In the genomic region with DNA sequence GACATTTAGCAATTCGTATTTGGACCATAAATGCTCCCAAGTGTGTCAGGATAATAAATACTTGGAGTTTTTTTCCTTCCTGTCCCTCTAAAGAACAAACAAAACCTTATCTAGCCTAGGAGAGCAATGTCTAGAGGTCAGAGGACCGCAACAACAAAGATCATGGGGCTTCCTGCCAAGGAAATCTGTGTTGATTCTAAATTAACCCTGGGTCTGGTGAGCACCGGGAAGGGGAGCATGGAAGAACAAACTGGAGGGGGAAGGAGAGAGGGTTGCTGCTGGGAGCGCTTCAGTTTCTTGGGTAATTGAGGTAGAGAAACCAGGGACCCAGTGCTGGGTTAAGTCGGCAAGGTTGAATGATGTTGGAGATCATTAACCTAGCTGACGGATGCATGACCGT, we compare ENCODE assay signal across 8 mouse cellular contexts. TPM values are rescaled to one million over a fixed set of nuclear protein-coding genes. Genes with fewer than 3 reads are reported as not detected.
DNase-seq lines count a peak whose midpoint lies in the region; ATAC-seq lines count a peak whose summit lies in the region.

No protein-coding gene starts in this region.

- 8% methylated on average over 7 of the region's 7 CpGs for WGBS in neural tube, embryonic 11.5 days
- WGBS in limb, embryonic 12.5 days: 10% methylated on average over 7 of the region's 7 CpGs
- 24% methylated on average over 7 of the region's 7 CpGs for WGBS in midbrain, embryonic 16.5 days

- H3K9me3 ChIP-seq in neural tube, embryonic 11.5 days (ENCODE audit: control insufficient read depth, low read length): no peaks in the 10 kb centered on the region
- H3K9me3 ChIP-seq in limb, embryonic 12.5 days: no peaks in the 10 kb centered on the region
- no peaks in the 10 kb centered on the region for H3K9me3 ChIP-seq in midbrain, embryonic 16.5 days (replicated peaks; ENCODE audit: control insufficient read depth, low read length, poor library complexity, severe bottlenecking)

- intact Hi-C loops in heart, postnatal 10 days (cut with DNase I): no loop called here

- no peak for DNase-seq in neural tube, embryonic 11.5 days (ENCODE audit: low spot score)
- DNase-seq in neural tube, embryonic 10.5 days (ENCODE audit: extremely low spot score, low spot score): no peak
- DNase-seq in heart, postnatal 10 days: peak; percentile 18 to 20
- no peak for DNase-seq in layer of hippocampus, adult 18-20 months (ENCODE audit: low spot score in 2 of 2)
- no peak for DNase-seq in gastrocnemius, postnatal 4 days (ENCODE audit: low spot score in 2 of 2)
- no peak for DNase-seq in gastrocnemius, postnatal 25 days

- ATAC-seq in neural tube, embryonic 11.5 days (ENCODE audit: insufficient read depth, low FRiP score, low TSS enrichment): no peak
- no peak for ATAC-seq in limb, embryonic 12.5 days (ENCODE audit: insufficient number of reproducible peaks, insufficient read depth, low FRiP score, low TSS enrichment, low read depth)
- peak; percentile 25; the same call in 1 of the 2 replicates for ATAC-seq in midbrain, embryonic 16.5 days

- H3K9ac ChIP-seq in neural tube, embryonic 11.5 days (ENCODE audit: low read length): no peak overlapping the region
- peak overlapping the region; percentile 81; the same call in 1 of the 2 replicates for H3K9ac ChIP-seq in limb, embryonic 12.5 days (replicated peaks)
- no peak overlapping the region for H3K9ac ChIP-seq in midbrain, embryonic 16.5 days (ENCODE audit: low read depth, low read length)

- 0 out of 2 replicates have a peak, but pooled peaks cover 5% of the 10 kb centered on the region for H3K4me1 ChIP-seq in neural tube, embryonic 11.5 days (ENCODE audit: control insufficient read depth, insufficient read depth, low read length)
- peaks cover 16% of the 10 kb centered on the region; the same call in 1 of the 2 replicates for H3K4me1 ChIP-seq in limb, embryonic 12.5 days (replicated peaks)
- peaks cover 5% of the 10 kb centered on the region for H3K4me1 ChIP-seq in midbrain, embryonic 16.5 days (ENCODE audit: control insufficient read depth, insufficient read depth, low read length)

- peak overlapping the region; percentile 74 for H3K4me3 ChIP-seq in neural tube, embryonic 11.5 days (ENCODE audit: low read depth, low read length)
- H3K4me3 ChIP-seq in limb, embryonic 12.5 days (replicated peaks): peak overlapping the region; percentile 78
- peak overlapping the region; percentile 80; the same call in 1 of the 2 replicates for H3K4me3 ChIP-seq in midbrain, embryonic 16.5 days (ENCODE audit: low read depth, low read length)

- H3K4me2 ChIP-seq in neural tube, embryonic 11.5 days (ENCODE audit: low read depth): peak overlapping the region; percentile 96
- peak overlapping the region; percentile 93 for H3K4me2 ChIP-seq in limb, embryonic 12.5 days
- peak overlapping the region; percentile 99 for H3K4me2 ChIP-seq in midbrain, embryonic 16.5 days (ENCODE audit: low read length)

- no peak overlapping the region for H3K27ac ChIP-seq in neural tube, embryonic 11.5 days (ENCODE audit: low read depth, low read length)
- no peak overlapping the region for H3K27ac ChIP-seq in limb, embryonic 12.5 days
- H3K27ac ChIP-seq in midbrain, embryonic 16.5 days (ENCODE audit: low read length): no peak overlapping the region

- peaks cover 8% of the 10 kb centered on the region for H3K27me3 ChIP-seq in neural tube, embryonic 11.5 days (ENCODE audit: control insufficient read depth, insufficient read depth, low read length)
- H3K27me3 ChIP-seq in limb, embryonic 12.5 days: peaks cover 33% of the 10 kb centered on the region
- H3K27me3 ChIP-seq in midbrain, embryonic 16.5 days (ENCODE audit: control insufficient read depth, insufficient read depth, low read depth, low read length): peaks cover 12% of the 10 kb centered on the region; the same call in 1 of the 2 replicates

- no peaks in the 10 kb centered on the region for H3K36me3 ChIP-seq in neural tube, embryonic 11.5 days (ENCODE audit: control insufficient read depth, insufficient read depth, low read length)
- H3K36me3 ChIP-seq in limb, embryonic 12.5 days: no peaks in the 10 kb centered on the region
- H3K36me3 ChIP-seq in midbrain, embryonic 16.5 days (ENCODE audit: control insufficient read depth, insufficient read depth, low read length): no peaks in the 10 kb centered on the region

RNA-seq across cellular contexts. Expression of a gene that starts 0.5 kb away (rescaled TPM):
- 2.9 and 4.1 TPM in 2 replicates for polyA plus RNA-seq in neural tube, embryonic 11.5 days (2014; fragmentation: Nextera tagmentation; extraction: Ambion mirVana)
- 1 to 10 TPM in 1 of 2 experiments, under 1 TPM in 1; 0.89 to 1.5 TPM for total RNA-seq in heart, postnatal 10 days (2021)
- 4.0 and 4.5 TPM in 2 replicates for polyA plus RNA-seq in limb, embryonic 12.5 days (2016; fragmentation: Nextera tagmentation; extraction: Ambion mirVana)
- polyA plus RNA-seq in midbrain, embryonic 16.5 days (2015; fragmentation: Nextera tagmentation; extraction: Ambion mirVana): 0.88 and 1.4 TPM in 2 replicates
- 1 to 10 TPM; 2.8 to 3.9 TPM for total RNA-seq in layer of hippocampus, adult 18-20 months (2021)
- 1 to 10 TPM; 2.4 to 3.3 TPM for total RNA-seq in gastrocnemius, postnatal 4 days (2021)
- 1 to 10 TPM; 1.4 to 1.9 TPM for total RNA-seq in gastrocnemius, postnatal 25 days (2021)

RNA-seq across cellular contexts. Expression of a gene that starts 27.0 kb away (rescaled TPM):
- polyA plus RNA-seq in neural tube, embryonic 11.5 days (2014; fragmentation: Nextera tagmentation; extraction: Ambion mirVana): not detected in 2 replicates
- not detected for total RNA-seq in heart, postnatal 10 days (2021)
- polyA plus RNA-seq in limb, embryonic 12.5 days (2016; fragmentation: Nextera tagmentation; extraction: Ambion mirVana): 0.24 TPM in 1 of 2 replicates, not detected in the other
- 0.15 TPM in 1 of 2 replicates, not detected in the other for polyA plus RNA-seq in midbrain, embryonic 16.5 days (2015; fragmentation: Nextera tagmentation; extraction: Ambion mirVana)
- total RNA-seq in layer of hippocampus, adult 18-20 months (2021): not detected
- total RNA-seq in gastrocnemius, postnatal 4 days (2021): not detected
- not detected for total RNA-seq in gastrocnemius, postnatal 25 days (2021)

RNA-seq across cellular contexts. Expression of a gene that starts 31.2 kb away (rescaled TPM):
- polyA plus RNA-seq in neural tube, embryonic 11.5 days (2014; fragmentation: Nextera tagmentation; extraction: Ambion mirVana): 67.8 and 71.4 TPM in 2 replicates
- 1 to 10 TPM; 6.2 to 8.5 TPM for total RNA-seq in heart, postnatal 10 days (2021)
- 77.5 and 79.3 TPM in 2 replicates for polyA plus RNA-seq in limb, embryonic 12.5 days (2016; fragmentation: Nextera tagmentation; extraction: Ambion mirVana)
- polyA plus RNA-seq in midbrain, embryonic 16.5 days (2015; fragmentation: Nextera tagmentation; extraction: Ambion mirVana): 54.5 and 55.7 TPM in 2 replicates
- 10 to 100 TPM; 31.8 to 33.9 TPM for total RNA-seq in layer of hippocampus, adult 18-20 months (2021)
- 1 to 10 TPM; 7.1 to 9.5 TPM for total RNA-seq in gastrocnemius, postnatal 4 days (2021)
- total RNA-seq in gastrocnemius, postnatal 25 days (2021): 1 to 10 TPM; 4.4 to 7.1 TPM

Comparison
In these comparisons a context has a peak if more than half of its experiments do, and no peak if none do; other contexts are left out.
1. DNase-seq: peak in heart, postnatal 10 days (2 of 2); none in neural tube, embryonic 11.5 days (single experiment), neural tube, embryonic 10.5 days (single experiment), layer of hippocampus, adult 18-20 months (0 of 2), gastrocnemius, postnatal 4 days (0 of 2) and gastrocnemius, postnatal 25 days (single experiment).
2. Peak in every context shown above with its lines, with median percentiles within 50 percentile points of each other: H3K4me2 ChIP-seq and H3K4me3 ChIP-seq.